Mouse (Mus musculus): ENCODE data around the gene Ptk6. TPM values are rescaled to one million over a fixed set of nuclear protein-coding genes. Genes with fewer than 3 reads are reported as not detected.

The Ptk6 gene
- total and polyA plus RNA-seq, 2 experiments from 2014 or later, result not detected

GRCm38 (mm10) chr2:181189321-181189720, 13.3 kb downstream of the Ptk6 start:
- ATAC-seq, result no peak
- 83% methylated on average over 1 of the region's 1 CpGs for WGBS

GRCm38 (mm10) chr2:181188681-181189080, 13.9 kb downstream of the Ptk6 start:
- no peak for DNase-seq
- Histone ChIP-seq H3K4me2 (ENCODE audit: low read depth) (peak overlapping the region; percentile 52), H3K4me1 (ENCODE audit: insufficient read depth) (peaks cover 6% of the 10 kb centered on the region), H3K27ac (ENCODE audit: low read depth, low read length) (no peak overlapping the region; the same call in 1 of the 2 replicates), H3K27me3 (ENCODE audit: insufficient read depth, low read length) (no peaks in the 10 kb centered on the region), H3K9ac (0 out of 2 replicates have a peak overlapping the region, but pooled peaks have one; percentile 25), H3K9me3 (ENCODE audit: low read length) (no peaks in the 10 kb centered on the region), H3K4me3 (ENCODE audit: low read depth, low read length) (peak overlapping the region; percentile 73), H3K36me3 (ENCODE audit: insufficient read depth) (0 out of 2 replicates have a peak, but pooled peaks cover 6% of the 10 kb centered on the region)
- no peak for TF ChIP-seq CTCF (IDR thresholded peaks at IDR 0.05; ENCODE audit: low read depth)
- 72% methylated on average over 2 of the region's 2 CpGs for WGBS
- no peak for ATAC-seq

More at GRCm38 (mm10) chr2:181189321-181189720, 13.3 kb downstream of the Ptk6 start:
- Histone ChIP-seq H3K36me3 (ENCODE audit: insufficient read depth) (0 out of 2 replicates have a peak, but pooled peaks cover 6% of the 10 kb centered on the region), H3K4me2 (ENCODE audit: low read depth) (no peak overlapping the region), H3K4me3 (ENCODE audit: low read depth, low read length) (no peak overlapping the region), H3K9me3 (ENCODE audit: low read length) (no peaks in the 10 kb centered on the region), H3K27me3 (ENCODE audit: insufficient read depth, low read length) (no peaks in the 10 kb centered on the region), H3K4me1 (ENCODE audit: insufficient read depth) (peaks cover 6% of the 10 kb centered on the region), H3K9ac (no peak overlapping the region), H3K27ac (ENCODE audit: low read depth, low read length) (no peak overlapping the region)
- DNase-seq, result no peak
- TF ChIP-seq CTCF (IDR thresholded peaks at IDR 0.05; ENCODE audit: low read depth), result no peak

GRCm38 (mm10) chr2:181187121-181188000, 15.2 kb downstream of the Ptk6 start, which contains the start of gene Ppdpf:
Gene Ppdpf (plus strand): TSS chr2:181187247.
- DNase-seq, result peak; percentile 96
- peak; percentile 60 for TF ChIP-seq CTCF (IDR thresholded peaks at IDR 0.05; ENCODE audit: low read depth)
- Histone ChIP-seq H3K9ac (peak within 1 kb of the TSS; percentile 99), H3K4me2 (ENCODE audit: low read depth) (peak within 1 kb of the TSS; percentile 52), H3K9me3 (ENCODE audit: low read length) (no peaks in the 10 kb centered on the region), H3K27me3 (ENCODE audit: insufficient read depth, low read length) (no peaks in the 10 kb centered on the region), H3K36me3 (ENCODE audit: insufficient read depth) (0 out of 2 replicates have a peak, but pooled peaks cover 6% of the 10 kb centered on the region), H3K4me3 (ENCODE audit: low read depth, low read length) (peak within 1 kb of the TSS; percentile 73), H3K4me1 (ENCODE audit: insufficient read depth) (peaks cover 6% of the 10 kb centered on the region), H3K27ac (ENCODE audit: low read depth, low read length) (peak within 1 kb of the TSS; percentile 96)
- WGBS, result 2% methylated on average over 63 of the region's 64 CpGs
- ATAC-seq, result peak; percentile 93

- Histone ChIP-seq H3K4me3 (ENCODE audit: low read depth, low read length) (peak overlapping the region; percentile 73), H3K4me2 (ENCODE audit: low read depth) (peak overlapping the region; percentile 52), H3K9ac (peak overlapping the region; percentile 99), H3K9me3 (ENCODE audit: low read length) (no peaks in the 10 kb centered on the region), H3K36me3 (ENCODE audit: insufficient read depth) (0 out of 2 replicates have a peak, but pooled peaks cover 6% of the 10 kb centered on the region), H3K27ac (ENCODE audit: low read depth, low read length) (peak overlapping the region; percentile 96), H3K4me1 (ENCODE audit: insufficient read depth) (peaks cover 6% of the 10 kb centered on the region), H3K27me3 (ENCODE audit: insufficient read depth, low read length) (no peaks in the 10 kb centered on the region)
- ATAC-seq, result peak; percentile 90
- DNase-seq, result peak; percentile 94
- WGBS, result under 1% methylated on average over 14 of the region's 14 CpGs
- peak; percentile 99 for TF ChIP-seq CTCF (IDR thresholded peaks at IDR 0.05; ENCODE audit: low read depth)
Observed at GRCm38 (mm10) chr2:181186635-181187034, 16.0 kb downstream of the Ptk6 start.

GRCm38 (mm10) chr2:181180898-181181297, 21.7 kb downstream of the Ptk6 start:
- Histone ChIP-seq H3K36me3 (ENCODE audit: insufficient read depth) (no peaks in the 10 kb centered on the region), H3K9ac (no peak overlapping the region), H3K4me3 (ENCODE audit: low read depth, low read length) (no peak overlapping the region), H3K27me3 (ENCODE audit: insufficient read depth, low read length) (no peaks in the 10 kb centered on the region), H3K27ac (ENCODE audit: low read depth, low read length) (no peak overlapping the region), H3K4me2 (ENCODE audit: low read depth) (no peak overlapping the region), H3K9me3 (ENCODE audit: low read length) (no peaks in the 10 kb centered on the region), H3K4me1 (ENCODE audit: insufficient read depth) (no peaks in the 10 kb centered on the region)
- DNase-seq (no peak), ATAC-seq (no peak)
- 76% methylated on average over 6 of the region's 6 CpGs for WGBS
- no peak for TF ChIP-seq CTCF (IDR thresholded peaks at IDR 0.05; ENCODE audit: low read depth)

- H3K36me3 ChIP-seq (ENCODE audit: insufficient read depth), result no peaks in the 10 kb centered on the region
- H3K27me3 ChIP-seq (ENCODE audit: insufficient read depth, low read length), result no peaks in the 10 kb centered on the region
- H3K9me3 ChIP-seq (ENCODE audit: low read length), result no peaks in the 10 kb centered on the region
- no peaks in the 10 kb centered on the region for H3K4me1 ChIP-seq (ENCODE audit: insufficient read depth)
- no peak overlapping the region for H3K9ac ChIP-seq
- no peak overlapping the region for H3K4me3 ChIP-seq (ENCODE audit: low read depth, low read length)
- no peak overlapping the region for H3K4me2 ChIP-seq (ENCODE audit: low read depth)
- H3K27ac ChIP-seq (ENCODE audit: low read depth, low read length), result no peak overlapping the region
- TF ChIP-seq CTCF (IDR thresholded peaks at IDR 0.05; ENCODE audit: low read depth), result no peak
- WGBS, result 87% methylated on average over 5 of the region's 5 CpGs
- DNase-seq (no peak), ATAC-seq (no peak)
Observed at GRCm38 (mm10) chr2:181178471-181178870, 24.1 kb downstream of the Ptk6 start.

- Histone ChIP-seq H3K27ac (ENCODE audit: low read depth, low read length) (no peak overlapping the region), H3K4me1 (ENCODE audit: insufficient read depth) (no peaks in the 10 kb centered on the region), H3K4me3 (ENCODE audit: low read depth, low read length) (no peak overlapping the region), H3K9ac (no peak overlapping the region), H3K36me3 (ENCODE audit: insufficient read depth) (no peaks in the 10 kb centered on the region), H3K27me3 (ENCODE audit: insufficient read depth, low read length) (no peaks in the 10 kb centered on the region), H3K4me2 (ENCODE audit: low read depth) (no peak overlapping the region), H3K9me3 (ENCODE audit: low read length) (no peaks in the 10 kb centered on the region)
- TF ChIP-seq CTCF (IDR thresholded peaks at IDR 0.05; ENCODE audit: low read depth), result no peak
- ATAC-seq (no peak), DNase-seq (no peak)
- 87% methylated on average over 3 of the region's 3 CpGs for WGBS
Observed at GRCm38 (mm10) chr2:181178015-181178414, 24.6 kb downstream of the Ptk6 start.
